In genomic region chr2:61297135-61297534, GRCm38 (mm10) we compare ENCODE assay signal across 11 mouse cellular contexts.
DNase-seq lines count a peak whose midpoint lies in the region; ATAC-seq lines count a peak whose summit lies in the region.
"Had no signal": no experiment of that assay in that cellular context is flagged by ENCODE, and none has a peak within 500 bp of the region (broad histone marks: within the 10 kb centered on the region; RNA-seq: fewer than 3 reads in every experiment).

No protein-coding gene starts in this region.

- ATAC-seq in megakaryocyte-erythroid progenitor cell, adult 5-6 weeks (replicated peaks; ENCODE audit: low FRiP score, low TSS enrichment, poor library complexity, severe bottlenecking), result no peak
- no peak for ATAC-seq in erythroid progenitor cell, adult 5-6 weeks (replicated peaks; ENCODE audit: low FRiP score, poor library complexity, severe bottlenecking)
- ATAC-seq: forebrain, embryonic 13.5 days; midbrain, embryonic 16.5 days had no signal

- peak; percentile 29 for DNase-seq in kidney, adult 18-20 months
- no peak for DNase-seq in kidney, postnatal 4 days
- DNase-seq in adipocyte (ENCODE audit: low spot score), result peak; percentile 60
- DNase-seq in fat pad, adult 2 months (ENCODE audit: extremely low read depth, low read depth, low spot score), result peak; percentile 43
- peak; percentile 50 for DNase-seq in lung, postnatal 10 days
- no peak for DNase-seq in spleen, postnatal 10 days (ENCODE audit: low spot score in 2 of 2)
- DNase-seq: thymus, postnatal 36 days had no signal

Comparison
In these comparisons a context has a peak if more than half of its experiments do, and no peak if none do; other contexts are left out.
1. DNase-seq: peak in kidney, adult 18-20 months (single experiment), adipocyte (single experiment), fat pad, adult 2 months (single experiment) and lung, postnatal 10 days (single experiment); none in kidney, postnatal 4 days (0 of 2) and spleen, postnatal 10 days (0 of 2).